Mouse (Mus musculus) liver, postnatal 0 days (tissue): ENCODE measurements around the gene Cnep1r1.

Experiments
- CTCF ChIP-seq: sonication (generic); IDR thresholded peaks from 2 replicates; pipeline ENCODE4 v1.5.1; 2016; ENCODE audit warnings: antibody characterized with exemption, low read depth
- EP300 ChIP-seq: IDR thresholded peaks from 2 replicates; pipeline ENCODE4 v1.6.1; 2016; ENCODE audit warnings: antibody characterized with exemption, low read depth, mild to moderate bottlenecking

DNA sequence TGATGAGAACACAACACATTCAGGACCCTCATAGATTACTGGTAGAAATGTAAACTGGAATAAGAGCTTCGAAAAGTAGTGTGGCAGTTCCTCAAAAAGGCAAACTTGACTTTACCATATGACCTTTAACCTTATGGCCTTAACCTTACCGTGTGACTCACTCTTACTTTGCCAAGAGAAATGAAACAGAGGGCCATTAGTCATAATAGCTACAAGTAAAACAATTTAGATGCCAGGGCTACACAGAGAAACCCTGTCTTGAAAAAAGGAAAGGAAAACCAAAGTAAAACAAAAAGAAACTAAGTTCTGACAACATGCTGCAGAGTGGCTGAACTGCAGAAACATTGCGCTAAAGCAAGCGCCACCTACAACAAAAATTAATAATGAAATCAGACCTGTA is 19.7 kb upstream of the Cnep1r1 start:
- TF ChIP-seq EP300 (no peak), CTCF (no peak)
